Mouse (Mus musculus): ENCODE measurements around the gene Nfat5. TPM values are rescaled to one million over a fixed set of nuclear protein-coding genes. Genes with fewer than 3 reads are reported as not detected.

The Nfat5 gene
- total RNA-seq (2021): 10 to 100 TPM; 50.1 to 51.8 TPM
- long read RNA-seq, experiment 1, full-length matches to known transcripts: 4 of 17 reads
- long read RNA-seq, experiment 1, partial matches to known transcripts: 1 of 17 reads
- long read RNA-seq, experiment 1, other reads (novel, unspliced or antisense): 12 of 17 reads
- long read RNA-seq, experiment 2, full-length matches to known transcripts: 3 of 12 reads
- long read RNA-seq, experiment 2, partial matches to known transcripts: 1 of 12 reads
- long read RNA-seq, experiment 2, other reads (novel, unspliced or antisense): 8 of 12 reads

GRCm38 (mm10) chr8:107292928-107293601 is at the start of gene Nfat5:
TSS of gene Nfat5 (plus strand) at chr8:107293470.
- DNase-seq (ENCODE audit: low spot score in 2 of 2): peak; percentile 94 to 97

- DNase-seq (ENCODE audit: low spot score in 2 of 2): no peak
These were observed 49.1 kb upstream of the Nfat5 start for GRCm38 (mm10) chr8:107244218-107244617.

- no peak for DNase-seq (ENCODE audit: low spot score in 2 of 2)
These were observed 44.8 kb upstream of the Nfat5 start for GRCm38 (mm10) chr8:107248456-107248855.

- no peak for DNase-seq (ENCODE audit: low spot score in 2 of 2)
These were observed 41.7 kb upstream of the Nfat5 start for GRCm38 (mm10) chr8:107251481-107252104.

- DNase-seq (ENCODE audit: low spot score in 2 of 2): no peak
These were observed 40.1 kb upstream of the Nfat5 start for GRCm38 (mm10) chr8:107253121-107253520.

GRCm38 (mm10) chr8:107254403-107254802 is 38.9 kb upstream of the Nfat5 start:
- DNase-seq (ENCODE audit: low spot score in 2 of 2): peak in 1 of 2 experiments; percentile 8

- DNase-seq (ENCODE audit: low spot score in 2 of 2): no peak
These were observed 38.3 kb upstream of the Nfat5 start for GRCm38 (mm10) chr8:107254951-107255457.

- DNase-seq (ENCODE audit: low spot score in 2 of 2): peak in 1 of 2 experiments; percentile 44
These were observed 36.0 kb upstream of the Nfat5 start for GRCm38 (mm10) chr8:107257223-107257622.

- DNase-seq (ENCODE audit: low spot score in 2 of 2): peak in 1 of 2 experiments; percentile 11
These were observed 33.1 kb upstream of the Nfat5 start for GRCm38 (mm10) chr8:107260120-107260519.

GRCm38 (mm10) chr8:107261172-107261571 is 32.1 kb upstream of the Nfat5 start:
- no peak for DNase-seq (ENCODE audit: low spot score in 2 of 2)

- no peak for DNase-seq (ENCODE audit: low spot score in 2 of 2)
These were observed 31.1 kb upstream of the Nfat5 start for GRCm38 (mm10) chr8:107262046-107262705.

GRCm38 (mm10) chr8:107265811-107266210 is 27.5 kb upstream of the Nfat5 start:
- DNase-seq (ENCODE audit: low spot score in 2 of 2): no peak

- DNase-seq (ENCODE audit: low spot score in 2 of 2): no peak
These were observed 24.8 kb upstream of the Nfat5 start for GRCm38 (mm10) chr8:107268501-107268900.

GRCm38 (mm10) chr8:107269191-107269590 is 24.1 kb upstream of the Nfat5 start:
- DNase-seq (ENCODE audit: low spot score in 2 of 2): no peak

GRCm38 (mm10) chr8:107269617-107270139 is 23.6 kb upstream of the Nfat5 start:
- no peak for DNase-seq (ENCODE audit: low spot score in 2 of 2)

GRCm38 (mm10) chr8:107270287-107270686 is 23.0 kb upstream of the Nfat5 start:
- DNase-seq (ENCODE audit: low spot score in 2 of 2): no peak

- no peak for DNase-seq (ENCODE audit: low spot score in 2 of 2)
These were observed 22.5 kb upstream of the Nfat5 start for GRCm38 (mm10) chr8:107270751-107271150.

- DNase-seq (ENCODE audit: low spot score in 2 of 2): no peak
These were observed 15.9 kb upstream of the Nfat5 start for GRCm38 (mm10) chr8:107277323-107277883.

- no peak for DNase-seq (ENCODE audit: low spot score in 2 of 2)
These were observed 14.7 kb upstream of the Nfat5 start for GRCm38 (mm10) chr8:107278571-107278970.

GRCm38 (mm10) chr8:107286686-107287085 is 6.6 kb upstream of the Nfat5 start:
- DNase-seq (ENCODE audit: low spot score in 2 of 2): no peak

GRCm38 (mm10) chr8:107287522-107287921 is 5.7 kb upstream of the Nfat5 start:
- DNase-seq (ENCODE audit: low spot score in 2 of 2): no peak

Measured in left cerebral cortex, adult 18-20 months (tissue).